Mouse (Mus musculus) kidney, adult 2 months (tissue): ENCODE measurements around the gene Ly6g6f. TPM values are rescaled to one million over a fixed set of nuclear protein-coding genes. Genes with fewer than 3 reads are reported as not detected.

ENCODE experiments used
- DNase-seq: peaks from one replicate; pipeline ENCODE4 v3.0.0; 2021
- H3K27ac ChIP-seq: fragments of 200-500 bp; 2 replicates; pipeline ENCODE4 v1.5.1; 2012; ENCODE audit warnings: low read depth, low read length, control low read depth, inconsistent platforms; ENCODE audit not compliant: insufficient read depth
- H3K27me3 ChIP-seq: fragments of 200-500 bp; replicated peaks from 2 replicates; pipeline ENCODE4 v1.6.1; 2012; ENCODE audit warnings: mild to moderate bottlenecking, moderate library complexity, low read length, inconsistent platforms; ENCODE audit not compliant: control insufficient read depth, insufficient read depth
- H3K36me3 ChIP-seq: fragments of 200-500 bp; 2 replicates; pipeline ENCODE4 v1.6.1; 2012; ENCODE audit warnings: mild to moderate bottlenecking, moderate library complexity, low read length, inconsistent platforms; ENCODE audit not compliant: control insufficient read depth, insufficient read depth
- H3K4me1 ChIP-seq: fragments of 200-500 bp; 2 replicates; pipeline ENCODE4 v1.6.1; 2011; ENCODE audit warnings: low read length; ENCODE audit not compliant: control insufficient read depth, insufficient read depth
- H3K4me3 ChIP-seq: fragments of 200-500 bp; 2 replicates; pipeline ENCODE4 v1.5.1; 2011; ENCODE audit warnings: mild to moderate bottlenecking, low read depth, low read length, control low read depth; ENCODE audit not compliant: insufficient read depth
- CTCF ChIP-seq: fragments of 200-500 bp; conservative IDR thresholded peaks from 2 replicates; pipeline ENCODE4 v1.5.1; 2011; ENCODE audit warnings: low read depth, mild to moderate bottlenecking, control low read depth, low read length, moderate library complexity, mixed read lengths; ENCODE audit not compliant: insufficient read depth, insufficient read length
- POLR2A ChIP-seq: fragments of 200-500 bp; IDR thresholded peaks from one replicate; pipeline ENCODE4 v1.6.1; 2011; ENCODE audit warnings: low read depth, low read length, control low read depth
- WGBS: fragments of 180-500 bp; shearing (Covaris S2); methylation state at CpG from one replicate; pipeline ENCODE4 v1.1.7; 2018; 5-methylcytosine and 5-hydroxymethylcytosine counted together
- polyA plus RNA-seq: library from polyadenylated mRNA; depleted of rRNA; stranded (reverse); fragments of >200 nt; gene quantifications from 2 replicates; pipeline ENCODE4 v1.2.3, GENCODE M21; 2012

Ly6g6f gene
- polyA plus RNA-seq, 1 experiment, result not detected

DNA sequence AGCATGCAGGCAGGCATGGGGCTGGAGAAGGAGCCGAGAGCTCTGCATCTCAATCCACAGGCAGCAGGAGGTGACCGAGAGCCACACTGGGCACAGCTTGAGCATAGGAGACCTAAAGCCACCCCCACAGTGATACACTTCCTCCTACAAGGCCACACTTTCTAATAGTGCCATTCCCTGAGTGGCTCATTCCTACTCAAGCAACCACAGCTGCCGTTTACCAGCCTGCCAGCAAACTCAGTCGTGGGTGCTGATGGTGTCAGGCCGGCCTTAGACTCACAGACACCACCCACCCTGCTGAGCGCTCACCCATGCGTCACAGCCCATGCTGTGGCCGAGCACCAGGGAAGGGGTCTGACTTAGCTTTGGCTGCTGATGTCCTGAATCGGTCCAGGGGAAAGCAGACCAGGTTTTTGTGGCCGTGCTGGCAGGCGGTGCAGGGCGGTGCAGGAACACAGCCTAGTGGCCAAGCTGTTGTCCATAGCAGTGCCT, 11.8 kb upstream of the Ly6g6f start:
- H3K27me3 ChIP-seq, result no peaks in the 10 kb centered on the region
- no peaks in the 10 kb centered on the region for H3K4me1 ChIP-seq
- no peak for TF ChIP-seq POLR2A
- no peak for TF ChIP-seq CTCF
- H3K27ac ChIP-seq, result no peak overlapping the region
- DNase-seq, result peak; percentile 30
- peaks cover 3% of the 10 kb centered on the region for H3K36me3 ChIP-seq
- no peak overlapping the region for H3K4me3 ChIP-seq
- 75% methylated on average over 12 of the region's 12 CpGs for WGBS

- no peak for DNase-seq
- Histone ChIP-seq H3K27me3 (no peaks in the 10 kb centered on the region), H3K36me3 (peaks cover 3% of the 10 kb centered on the region), H3K4me3 (no peak overlapping the region), H3K4me1 (no peaks in the 10 kb centered on the region), H3K27ac (no peak overlapping the region)
- TF ChIP-seq POLR2A (no peak), CTCF (no peak)
- WGBS, result 86% methylated on average over 12 of the region's 12 CpGs
Measured at GRCm38 (mm10) chr17:35096597-35096996, 11.2 kb upstream of the Ly6g6f start.

DNA sequence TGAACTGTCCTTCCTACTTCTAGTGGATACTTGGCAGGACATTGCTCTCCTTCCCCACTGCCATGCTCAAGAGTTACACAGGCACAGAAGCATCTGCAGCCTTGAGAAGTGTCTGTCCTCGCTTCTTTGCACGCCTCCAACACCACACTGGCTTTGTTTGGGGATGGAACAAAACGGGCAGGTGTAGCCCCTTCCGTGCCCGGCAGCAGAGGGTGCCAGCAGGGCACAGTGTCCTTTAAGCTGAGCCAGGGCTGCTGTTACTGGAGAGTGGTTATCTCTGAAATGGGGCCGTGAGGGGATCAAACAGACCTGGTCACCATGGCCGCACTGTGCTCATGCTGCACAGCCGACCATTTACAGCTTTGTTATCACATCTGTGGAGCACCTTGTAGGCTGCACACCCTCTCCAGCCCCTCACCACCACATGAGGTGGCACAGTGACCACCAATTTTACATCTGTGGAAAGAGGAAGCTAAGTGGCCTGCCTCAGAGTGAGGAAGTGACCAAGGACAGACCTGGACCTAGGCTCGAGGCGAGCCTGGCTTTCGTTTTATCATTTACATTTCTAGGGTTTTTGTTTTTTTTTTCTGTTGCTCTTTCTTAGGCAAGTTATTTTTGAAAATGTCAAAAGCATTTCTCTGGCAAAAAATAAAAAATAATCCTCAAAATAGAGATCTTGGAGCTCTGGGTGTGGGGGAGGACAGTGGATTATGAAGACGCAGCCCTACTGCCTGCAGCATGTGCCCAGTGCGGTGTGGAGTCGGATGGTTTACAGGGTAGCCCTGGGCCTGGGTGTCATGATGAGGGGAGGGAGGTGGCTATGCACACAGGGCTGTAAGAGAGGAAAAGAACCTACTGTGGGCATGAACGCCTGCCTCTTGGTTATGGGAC, 9.3 kb upstream of the Ly6g6f start:
- TF ChIP-seq CTCF (no peak), POLR2A (no peak)

DNA sequence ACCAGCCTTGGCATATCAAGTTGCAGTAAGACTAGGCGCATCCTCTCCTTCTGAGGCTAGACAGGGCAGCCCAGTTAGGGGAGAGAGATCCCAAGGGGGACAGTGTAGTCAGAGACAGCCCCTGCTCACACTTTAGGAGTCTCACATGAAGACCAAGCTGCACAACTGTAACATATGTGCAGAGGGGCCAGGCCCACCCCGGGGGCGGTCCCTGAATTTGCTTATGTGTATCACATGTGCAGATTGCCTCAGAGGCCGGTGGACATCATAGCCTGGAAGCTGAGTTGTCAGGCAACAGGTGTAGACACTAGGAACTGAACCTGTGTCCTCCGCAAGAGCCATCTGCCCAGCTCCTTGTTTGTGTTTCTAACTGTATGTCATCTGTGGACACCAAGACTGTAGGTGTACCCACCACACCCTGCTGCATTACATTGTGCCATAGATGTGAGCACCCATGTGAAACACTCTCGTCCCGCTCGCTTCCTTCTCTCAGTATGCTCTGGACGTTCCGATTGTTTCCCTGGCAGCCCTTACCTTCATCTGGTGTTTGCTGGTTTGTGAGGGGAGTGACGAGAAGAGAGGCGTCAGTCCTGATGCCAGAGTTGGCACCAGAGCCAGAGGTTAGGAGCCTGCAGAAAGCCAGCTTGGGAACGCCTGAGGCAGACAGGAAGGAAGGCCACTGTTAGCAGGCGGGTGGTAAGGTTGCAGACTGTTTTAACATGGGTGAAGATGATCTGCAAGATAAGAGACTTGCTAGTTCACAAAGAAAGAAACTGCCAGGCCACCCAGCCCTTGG, 7.2 kb upstream of the Ly6g6f start:
- no peaks in the 10 kb centered on the region for H3K27me3 ChIP-seq
- no peak for TF ChIP-seq CTCF
- TF ChIP-seq POLR2A, result no peak
- no peak overlapping the region for H3K27ac ChIP-seq
- H3K4me3 ChIP-seq, result no peak overlapping the region
- WGBS, result 75% methylated on average over 14 of the region's 14 CpGs
- DNase-seq, result no peak
- H3K36me3 ChIP-seq, result peaks cover 3% of the 10 kb centered on the region
- peaks cover 5% of the 10 kb centered on the region; the same call in 1 of the 2 replicates for H3K4me1 ChIP-seq

More for the DNA sequence above, 9.3 kb upstream of the Ly6g6f start:
- no peak for DNase-seq
- 88% methylated on average over 15 of the region's 15 CpGs for WGBS
- H3K27me3 ChIP-seq, result no peaks in the 10 kb centered on the region
- no peak overlapping the region for H3K4me3 ChIP-seq
- H3K36me3 ChIP-seq, result peaks cover 3% of the 10 kb centered on the region
- peaks cover 5% of the 10 kb centered on the region; the same call in 1 of the 2 replicates for H3K4me1 ChIP-seq
- H3K27ac ChIP-seq, result no peak overlapping the region

DNA sequence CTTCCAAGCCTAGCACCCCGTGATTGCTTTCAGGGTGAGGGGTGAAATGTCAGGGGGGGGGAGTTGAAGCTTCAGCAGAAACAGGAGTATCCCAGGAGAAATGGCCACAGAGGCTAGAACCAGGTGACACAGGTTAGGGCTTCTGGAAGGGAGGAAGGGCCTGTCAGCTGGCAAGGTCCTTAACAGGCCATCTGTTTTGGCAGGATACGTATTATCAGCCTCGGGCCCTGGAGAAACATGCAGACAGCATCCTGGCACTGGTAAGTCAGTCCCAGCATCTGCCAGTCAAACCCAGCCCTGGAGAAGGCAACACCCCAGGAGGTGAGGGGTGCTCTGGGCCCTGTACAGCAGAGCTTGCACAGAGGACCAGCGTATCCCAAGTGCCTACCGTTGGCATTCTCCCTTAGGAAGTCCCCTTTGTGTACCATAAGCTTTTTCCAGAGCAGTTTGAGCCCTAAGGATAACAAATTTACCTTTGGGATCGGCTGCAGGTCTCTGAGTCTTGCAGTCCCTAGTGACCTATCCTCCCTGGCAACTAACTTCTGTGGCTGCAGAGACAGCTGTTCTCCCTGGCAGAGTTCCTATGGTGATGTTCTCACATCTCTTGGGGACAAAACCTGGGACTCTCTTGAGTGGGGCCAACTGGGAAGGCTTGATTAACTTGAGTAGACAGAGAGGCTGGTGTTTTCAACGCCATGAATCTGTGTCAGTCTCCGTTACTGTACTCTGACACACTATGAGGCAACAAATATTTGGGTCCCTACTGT, 4.9 kb upstream of the Ly6g6f start:
- WGBS, result 55% methylated on average over 8 of the region's 8 CpGs
- TF ChIP-seq CTCF (no peak), POLR2A (no peak)
- H3K4me3 ChIP-seq, result peak overlapping the region; percentile 34
- peak overlapping the region; percentile 100; the same call in 1 of the 2 replicates for H3K27ac ChIP-seq
- H3K36me3 ChIP-seq, result peaks cover 3% of the 10 kb centered on the region; the same call in 1 of the 2 replicates
- H3K4me1 ChIP-seq, result peaks cover 5% of the 10 kb centered on the region; the same call in 1 of the 2 replicates
- DNase-seq, result no peak
- H3K27me3 ChIP-seq, result no peaks in the 10 kb centered on the region

DNA sequence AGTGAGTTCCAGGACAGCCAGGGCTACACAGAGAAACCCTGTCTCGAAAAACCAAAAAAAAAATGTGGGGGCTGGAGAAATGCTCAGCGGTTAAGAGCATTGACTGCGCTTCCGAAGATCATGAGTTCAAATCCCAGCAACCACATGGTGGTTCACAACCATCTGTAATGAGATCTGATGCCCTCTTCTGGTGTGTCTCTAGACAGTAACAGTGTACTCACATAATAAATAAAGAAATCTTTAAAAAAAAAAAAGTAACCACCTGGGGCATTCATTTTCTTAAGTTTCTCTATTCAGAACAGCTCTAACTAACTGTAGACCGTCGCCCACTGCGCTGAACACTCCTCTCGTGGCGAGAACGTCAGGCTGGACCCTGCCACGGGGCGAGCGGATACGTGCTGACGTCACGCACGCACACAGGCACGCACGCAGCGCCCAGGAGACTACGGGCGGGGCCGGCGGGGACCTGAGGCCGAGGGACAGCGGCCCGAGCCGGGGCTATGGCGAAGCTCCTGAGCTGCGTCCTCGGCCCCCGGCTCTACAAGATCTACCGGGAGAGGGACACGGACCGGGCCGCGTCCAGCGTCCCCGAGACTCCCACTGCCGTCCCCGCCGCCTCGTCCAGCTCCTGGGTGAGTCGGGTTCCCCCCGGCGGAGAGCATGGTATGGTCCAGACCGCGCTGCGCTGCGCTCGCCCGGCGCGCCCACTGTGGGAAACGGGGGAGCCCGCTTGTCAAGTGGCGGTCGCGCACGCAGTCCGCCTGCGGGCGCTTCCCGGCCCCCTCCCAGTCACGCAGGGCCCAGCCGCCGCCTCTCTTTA, 3.6 kb upstream of the Ly6g6f start, which contains the start of gene Abhd16a:
Gene Abhd16a, plus strand, starts transcription at position 439 of the 820 bp plus-strand sequence.
- WGBS, result 2% methylated on average over 67 of the region's 67 CpGs
- peak within 1 kb of the TSS; percentile 100 for H3K27ac ChIP-seq
- H3K36me3 ChIP-seq, result peaks cover 3% of the 10 kb centered on the region; the same call in 1 of the 2 replicates
- H3K4me1 ChIP-seq, result peaks cover 5% of the 10 kb centered on the region; the same call in 1 of the 2 replicates
- peak; percentile 96 for DNase-seq
- TF ChIP-seq POLR2A (peak; percentile 59), CTCF (no peak)
- peak within 1 kb of the TSS; percentile 96 for H3K4me3 ChIP-seq
- no peaks in the 10 kb centered on the region for H3K27me3 ChIP-seq
